Mouse (Mus musculus) brain, embryonic 14.5 days (tissue): ENCODE measurements around the gene Fgr.

Experiments
- CTCF ChIP-seq: fragments of 200-500 bp; IDR thresholded peaks from 2 replicates; pipeline ENCODE4 v1.5.1; 2012; ENCODE audit warnings: inconsistent platforms, mild to moderate bottlenecking, moderate library complexity, borderline replicate concordance; ENCODE audit not compliant: insufficient read depth, insufficient read length; ENCODE audit errors: extremely low read depth
- POLR2A ChIP-seq: fragments of 200-500 bp; IDR thresholded peaks from 2 replicates; pipeline ENCODE4 v1.6.1; 2012; ENCODE audit warnings: mild to moderate bottlenecking, inconsistent platforms, borderline replicate concordance; ENCODE audit not compliant: poor library complexity, insufficient read depth, insufficient read length, severe bottlenecking; ENCODE audit errors: extremely low read depth

- no peak for TF ChIP-seq CTCF
- TF ChIP-seq POLR2A: no peak
These were observed 12.0 kb upstream of the Fgr start for GRCm38 (mm10) chr4:132961866-132962265.
